Mouse (Mus musculus) adrenal gland, postnatal 14 days (tissue): ENCODE data around the gene Nthl1. TPM values are rescaled to one million over a fixed set of nuclear protein-coding genes. Genes with fewer than 3 reads are reported as not detected.
A peak's percentile ranks its signal among the peaks of the same experiment; 100 is the strongest.

ENCODE experiments used
- DNase-seq: peaks from one replicate; pipeline ENCODE4 v3.0.0; 2021; ENCODE audit warnings: mixed read lengths
- total RNA-seq: library from RNA; stranded (reverse); gene quantifications from 2 replicates; pipeline ENCODE4 v1.2.3, GENCODE M21; 2021

Gene Nthl1
- total RNA-seq, 1 experiment from 2014 or later: 7.2 TPM

GRCm38 (mm10) chr17:24628646-24629045 is 3.8 kb upstream of the Nthl1 start:
- peak; percentile 83 for DNase-seq

GRCm38 (mm10) chr17:24630072-24630471 is 2.4 kb upstream of the Nthl1 start:
- no peak for DNase-seq

GRCm38 (mm10) chr17:24632813-24633449 is 451 bp downstream of the Nthl1 start:
- peak; percentile 76 for DNase-seq

GRCm38 (mm10) chr17:24633831-24634230 is 1.4 kb downstream of the Nthl1 start:
- DNase-seq: no peak

- DNase-seq: peak; percentile 33
Observed at GRCm38 (mm10) chr17:24635024-24635423, 2.5 kb downstream of the Nthl1 start.

- DNase-seq: no peak
Observed at GRCm38 (mm10) chr17:24635694-24636093, 3.2 kb downstream of the Nthl1 start.

GRCm38 (mm10) chr17:24636781-24637481 is 4.5 kb downstream of the Nthl1 start:
- no peak for DNase-seq

GRCm38 (mm10) chr17:24638214-24638613 is 5.7 kb downstream of the Nthl1 start:
- DNase-seq: peak; percentile 39

GRCm38 (mm10) chr17:24638840-24639239 is 6.4 kb downstream of the Nthl1 start:
- peak; percentile 20 for DNase-seq

- no peak for DNase-seq
Observed at GRCm38 (mm10) chr17:24639571-24639988, 7.1 kb downstream of the Nthl1 start.

GRCm38 (mm10) chr17:24640119-24640518 is 7.6 kb downstream of the Nthl1 start:
- DNase-seq: no peak

- no peak for DNase-seq
Observed at GRCm38 (mm10) chr17:24640581-24640980, 8.1 kb downstream of the Nthl1 start.

GRCm38 (mm10) chr17:24641944-24642343 is 9.5 kb downstream of the Nthl1 start:
- DNase-seq: no peak

- DNase-seq: no peak
Observed at GRCm38 (mm10) chr17:24642791-24643343, 10.4 kb downstream of the Nthl1 start.

GRCm38 (mm10) chr17:24644030-24644715 is 11.7 kb downstream of the Nthl1 start:
- DNase-seq: peak; percentile 26

GRCm38 (mm10) chr17:24644875-24645721 is 12.6 kb downstream of the Nthl1 start:
- peak; percentile 68 for DNase-seq

GRCm38 (mm10) chr17:24645916-24646315 is 13.4 kb downstream of the Nthl1 start:
- DNase-seq: no peak

GRCm38 (mm10) chr17:24646381-24646780 is 13.9 kb downstream of the Nthl1 start:
- no peak for DNase-seq

GRCm38 (mm10) chr17:24647493-24647892 is 15.0 kb downstream of the Nthl1 start:
- DNase-seq: no peak

GRCm38 (mm10) chr17:24648731-24649377 is 16.4 kb downstream of the Nthl1 start:
- DNase-seq: no peak

GRCm38 (mm10) chr17:24649581-24650069 is 17.1 kb downstream of the Nthl1 start:
- peak; percentile 79 for DNase-seq
